Mouse (Mus musculus) liver, postnatal 0 days (tissue): ENCODE results near the gene Uvssa. TPM values are rescaled to one million over a fixed set of nuclear protein-coding genes. Genes with fewer than 3 reads are reported as not detected.

Experiments used
- ATAC-seq: fragments of 200-750 bp; cut with Nextera tagmentation; 2 replicates; pipeline ENCODE4 v1.8.0; 2017; ENCODE audit warnings: mild to moderate bottlenecking, moderate library complexity
- DNase-seq: peaks from one replicate; pipeline ENCODE4 v3.0.0-alpha.2; 2016
- H3K27ac ChIP-seq: fragments of 300-500 bp; sonication (generic); 2 replicates; pipeline ENCODE4 v1.5.1; 2014; ENCODE audit warnings: antibody characterized with exemption, moderate library complexity, mild to moderate bottlenecking, low read depth
- H3K27me3 ChIP-seq: fragments of 300-500 bp; sonication (generic); 2 replicates; pipeline ENCODE4 v1.6.1; 2014; ENCODE audit warnings: low read length, control low read depth, mixed read lengths; ENCODE audit not compliant: insufficient read depth
- H3K36me3 ChIP-seq: fragments of 300-500 bp; sonication (generic); replicated peaks from 2 replicates; pipeline ENCODE4 v1.6.1; 2014; ENCODE audit warnings: mild to moderate bottlenecking, control low read depth, low read length, moderate library complexity, mixed read lengths; ENCODE audit not compliant: insufficient read depth
- H3K4me1 ChIP-seq: fragments of 300-500 bp; sonication (generic); 2 replicates; pipeline ENCODE4 v1.6.1; 2014; ENCODE audit warnings: antibody characterized with exemption, mild to moderate bottlenecking, control low read depth; ENCODE audit not compliant: insufficient read depth
- H3K4me2 ChIP-seq: fragments of 300-500 bp; sonication (generic); 2 replicates; pipeline ENCODE4 v1.6.1; 2014; ENCODE audit warnings: low read depth, mild to moderate bottlenecking, low read length, moderate library complexity, mixed read lengths
- H3K4me3 ChIP-seq: fragments of 300-500 bp; sonication (generic); 2 replicates; pipeline ENCODE4 v1.5.1; 2014; ENCODE audit warnings: low read depth, low read length
- H3K9ac ChIP-seq: fragments of 300-500 bp; sonication (generic); replicated peaks from 2 replicates; pipeline ENCODE4 v1.6.1; 2014; ENCODE audit warnings: mild to moderate bottlenecking, moderate library complexity
- H3K9me3 ChIP-seq: fragments of 300-500 bp; sonication (generic); 2 replicates; pipeline ENCODE4 v1.6.1; 2016; ENCODE audit warnings: mild to moderate bottlenecking, control low read depth, low read length, mixed read lengths
- CTCF ChIP-seq: sonication (generic); IDR thresholded peaks from 2 replicates; pipeline ENCODE4 v1.5.1; 2016; ENCODE audit warnings: antibody characterized with exemption, low read depth
- EP300 ChIP-seq: IDR thresholded peaks from 2 replicates; pipeline ENCODE4 v1.6.1; 2016; ENCODE audit warnings: antibody characterized with exemption, low read depth, mild to moderate bottlenecking
- WGBS: fragments of 180-500 bp; shearing (Covaris S2); extraction: QIAGEN DNeasy Blood & Tissue Kit; methylation state at CpG from one replicate; pipeline ENCODE4 v1.1.7; 2014; ENCODE audit not compliant: insufficient replicate concordance; 5-methylcytosine and 5-hydroxymethylcytosine counted together
- polyA plus RNA-seq: library from polyadenylated mRNA; unstranded; fragments of >200 nt; fragmentation: Nextera tagmentation; extraction: Ambion mirVana; gene quantifications from 2 replicates; pipeline ENCODE4 v1.2.1, GENCODE M21; 2015

Uvssa gene
- polyA plus RNA-seq, 1 experiment from 2014 or later: 3.1 TPM

- under 1% methylated on average over 21 of the region's 21 CpGs for WGBS
- TF ChIP-seq CTCF (no peak), EP300 (no peak)
- peaks cover 18% of the 10 kb centered on the region for H3K36me3 ChIP-seq
- peak; percentile 53; the same call in 1 of the 2 replicates for ATAC-seq
- peaks cover 10% of the 10 kb centered on the region for H3K4me1 ChIP-seq
- H3K27me3 ChIP-seq: no peaks in the 10 kb centered on the region
- H3K27ac ChIP-seq: peak overlapping the region; percentile 96
- H3K4me2 ChIP-seq: peak overlapping the region; percentile 88
- no peaks in the 10 kb centered on the region for H3K9me3 ChIP-seq
- H3K4me3 ChIP-seq: peak overlapping the region; percentile 65
- peak overlapping the region; percentile 71 for H3K9ac ChIP-seq
- peak; percentile 50 for DNase-seq
Observed at GRCm38 (mm10) chr5:33377801-33378301, 498 bp upstream of the Uvssa start.

GRCm38 (mm10) chr5:33387550-33387949 is 9.2 kb downstream of the Uvssa start:
- Histone ChIP-seq H3K36me3 (peaks cover 15% of the 10 kb centered on the region), H3K4me3 (no peak overlapping the region), H3K4me1 (no peaks in the 10 kb centered on the region), H3K4me2 (no peak overlapping the region), H3K9me3 (no peaks in the 10 kb centered on the region), H3K9ac (no peak overlapping the region), H3K27ac (no peak overlapping the region), H3K27me3 (no peaks in the 10 kb centered on the region)
- ATAC-seq (no peak), DNase-seq (no peak)
- TF ChIP-seq EP300 (no peak), CTCF (no peak)
- 81% methylated on average over 11 of the region's 11 CpGs for WGBS

GRCm38 (mm10) chr5:33393803-33394202 is 15.5 kb downstream of the Uvssa start:
- WGBS: 20% methylated on average over 7 of the region's 7 CpGs
- Histone ChIP-seq H3K4me2 (no peak overlapping the region), H3K9me3 (no peaks in the 10 kb centered on the region), H3K4me1 (no peaks in the 10 kb centered on the region), H3K36me3 (peaks cover 11% of the 10 kb centered on the region), H3K27ac (no peak overlapping the region), H3K4me3 (no peak overlapping the region), H3K27me3 (no peaks in the 10 kb centered on the region), H3K9ac (no peak overlapping the region)
- TF ChIP-seq CTCF: peak; percentile 97
- no peak for TF ChIP-seq EP300
- DNase-seq (peak; percentile 80), ATAC-seq (peak; percentile 57; the same call in 1 of the 2 replicates)

GRCm38 (mm10) chr5:33395693-33396092 is 17.3 kb downstream of the Uvssa start:
- ATAC-seq: no peak
- 88% methylated on average over 11 of the region's 11 CpGs for WGBS
- H3K36me3 ChIP-seq: peaks cover 6% of the 10 kb centered on the region

GRCm38 (mm10) chr5:33396828-33397227 is 18.5 kb downstream of the Uvssa start:
- Histone ChIP-seq H3K9me3 (no peaks in the 10 kb centered on the region), H3K4me2 (no peak overlapping the region), H3K36me3 (peaks cover 6% of the 10 kb centered on the region; the same call in 1 of the 2 replicates), H3K27me3 (no peaks in the 10 kb centered on the region), H3K27ac (no peak overlapping the region), H3K4me3 (no peak overlapping the region), H3K4me1 (no peaks in the 10 kb centered on the region), H3K9ac (no peak overlapping the region)
- DNase-seq (no peak), ATAC-seq (no peak)
- no peak for TF ChIP-seq CTCF
- TF ChIP-seq EP300: no peak
- 79% methylated on average over 7 of the region's 7 CpGs for WGBS

More at GRCm38 (mm10) chr5:33395693-33396092, 17.3 kb downstream of the Uvssa start:
- Histone ChIP-seq H3K27me3 (no peaks in the 10 kb centered on the region), H3K4me1 (no peaks in the 10 kb centered on the region), H3K9ac (no peak overlapping the region), H3K4me2 (no peak overlapping the region), H3K9me3 (no peaks in the 10 kb centered on the region), H3K4me3 (no peak overlapping the region), H3K27ac (no peak overlapping the region)
- TF ChIP-seq EP300 (no peak), CTCF (no peak)
- DNase-seq: no peak

- 67% methylated on average over 12 of the region's 12 CpGs for WGBS
- no peak for ATAC-seq
Observed at GRCm38 (mm10) chr5:33400819-33401218, 22.5 kb downstream of the Uvssa start.

More at GRCm38 (mm10) chr5:33400819-33401218, 22.5 kb downstream of the Uvssa start:
- no peak for DNase-seq
- H3K9me3 ChIP-seq: no peaks in the 10 kb centered on the region
- no peak for TF ChIP-seq CTCF
- TF ChIP-seq EP300: no peak
- H3K4me3 ChIP-seq: no peak overlapping the region
- peaks cover 5% of the 10 kb centered on the region for H3K36me3 ChIP-seq
- no peaks in the 10 kb centered on the region for H3K27me3 ChIP-seq
- no peak overlapping the region for H3K4me2 ChIP-seq
- no peak overlapping the region for H3K27ac ChIP-seq
- no peak overlapping the region for H3K9ac ChIP-seq
- peaks cover 3% of the 10 kb centered on the region for H3K4me1 ChIP-seq
